Mouse (Mus musculus): ENCODE measurements around the gene Tctex1d4. TPM values are rescaled to one million over a fixed set of nuclear protein-coding genes. Genes with fewer than 3 reads are reported as not detected.

Gene Tctex1d4
- polyA plus RNA-seq (2017; shearing (Covaris generic)) = 1 to 10 TPM; 1.7 to 3.5 TPM

GRCm38 (mm10) chr4:117126675-117127290, at the start of gene Tctex1d4:
TSS of gene Tctex1d4 (plus strand) at chr4:117126794.
- no peak for ATAC-seq

GRCm38 (mm10) chr4:117087948-117088640, 38.5 kb upstream of the Tctex1d4 start:
- no peak for ATAC-seq

- no peak for ATAC-seq
Observed at GRCm38 (mm10) chr4:117090586-117090985, 36.0 kb upstream of the Tctex1d4 start.

- no peak for ATAC-seq
Observed at GRCm38 (mm10) chr4:117094626-117095361, 31.8 kb upstream of the Tctex1d4 start.

- no peak for ATAC-seq
Observed at GRCm38 (mm10) chr4:117095551-117096452, 30.8 kb upstream of the Tctex1d4 start, which contains the start of gene Ptch2. TSS of gene Ptch2 (plus strand) at chr4:117096075.

GRCm38 (mm10) chr4:117096666-117097065, 29.9 kb upstream of the Tctex1d4 start:
- no peak for ATAC-seq

- ATAC-seq = no peak
Observed at GRCm38 (mm10) chr4:117097969-117098763, 28.4 kb upstream of the Tctex1d4 start.

GRCm38 (mm10) chr4:117098764-117099036, 27.9 kb upstream of the Tctex1d4 start:
- ATAC-seq = no peak

- ATAC-seq = no peak
Observed at GRCm38 (mm10) chr4:117100036-117100435, 26.6 kb upstream of the Tctex1d4 start.

- ATAC-seq = no peak
Observed at GRCm38 (mm10) chr4:117101218-117101617, 25.4 kb upstream of the Tctex1d4 start.

GRCm38 (mm10) chr4:117104672-117105071, 21.9 kb upstream of the Tctex1d4 start:
- no peak for ATAC-seq

- ATAC-seq = no peak
Observed at GRCm38 (mm10) chr4:117105127-117105526, 21.5 kb upstream of the Tctex1d4 start.

GRCm38 (mm10) chr4:117107813-117108523, 18.6 kb upstream of the Tctex1d4 start:
- no peak for ATAC-seq

GRCm38 (mm10) chr4:117108524-117108849, 18.1 kb upstream of the Tctex1d4 start:
- no peak for ATAC-seq

- ATAC-seq = no peak
Observed at GRCm38 (mm10) chr4:117109330-117109729, 17.3 kb upstream of the Tctex1d4 start.

GRCm38 (mm10) chr4:117110249-117110648, 16.3 kb upstream of the Tctex1d4 start:
- no peak for ATAC-seq

- ATAC-seq = no peak
Observed at GRCm38 (mm10) chr4:117110985-117111384, 15.6 kb upstream of the Tctex1d4 start.

- no peak for ATAC-seq
Observed at GRCm38 (mm10) chr4:117113237-117113636, 13.4 kb upstream of the Tctex1d4 start.

- ATAC-seq = no peak
Observed at GRCm38 (mm10) chr4:117115592-117115991, 11.0 kb upstream of the Tctex1d4 start.

- no peak for ATAC-seq
Observed at GRCm38 (mm10) chr4:117117931-117118330, 8.7 kb upstream of the Tctex1d4 start.

GRCm38 (mm10) chr4:117119636-117120035, 7.0 kb upstream of the Tctex1d4 start:
- no peak for ATAC-seq
